Mouse (Mus musculus) kidney, adult 18-20 months (tissue): ENCODE data around the gene BC017158.
A peak's percentile ranks its signal among the peaks of the same experiment; 100 is the strongest.

Experiments used
- DNase-seq: peaks from one replicate; pipeline ENCODE4 v3.0.0; 2021

Gene BC017158

GRCm38 (mm10) chr7:128307851-128308250 lies 9.9 kb upstream of the BC017158 start:
- DNase-seq = no peak

GRCm38 (mm10) chr7:128304907-128305306 lies 6.9 kb upstream of the BC017158 start:
- peak; percentile 23 for DNase-seq

- DNase-seq = no peak
Measured at GRCm38 (mm10) chr7:128304198-128304597, 6.2 kb upstream of the BC017158 start.

GRCm38 (mm10) chr7:128302151-128302550 lies 4.2 kb upstream of the BC017158 start:
- no peak for DNase-seq

- no peak for DNase-seq
Measured at GRCm38 (mm10) chr7:128300952-128301351, 3.0 kb upstream of the BC017158 start.

GRCm38 (mm10) chr7:128298481-128299342 lies 742 bp upstream of the BC017158 start:
- DNase-seq = no peak

- DNase-seq = no peak
Measured at GRCm38 (mm10) chr7:128297291-128297616, 716 bp downstream of the BC017158 start.

- no peak for DNase-seq
Measured at GRCm38 (mm10) chr7:128296514-128296913, 1.5 kb downstream of the BC017158 start.

- DNase-seq = no peak
Measured at GRCm38 (mm10) chr7:128294785-128295184, 3.2 kb downstream of the BC017158 start.

GRCm38 (mm10) chr7:128288923-128289544 lies 8.9 kb downstream of the BC017158 start:
- DNase-seq = no peak

GRCm38 (mm10) chr7:128285060-128285459 lies 12.9 kb downstream of the BC017158 start:
- no peak for DNase-seq

GRCm38 (mm10) chr7:128284047-128284446 lies 13.9 kb downstream of the BC017158 start:
- DNase-seq = no peak

GRCm38 (mm10) chr7:128282532-128283244 lies 15.3 kb downstream of the BC017158 start:
- no peak for DNase-seq

- no peak for DNase-seq
Measured at GRCm38 (mm10) chr7:128281765-128282164, 16.2 kb downstream of the BC017158 start.

- DNase-seq = no peak
Measured at GRCm38 (mm10) chr7:128279750-128280149, 18.2 kb downstream of the BC017158 start.

- no peak for DNase-seq
Measured at GRCm38 (mm10) chr7:128276051-128276450, 21.9 kb downstream of the BC017158 start.

GRCm38 (mm10) chr7:128271496-128271895 lies 26.5 kb downstream of the BC017158 start:
- no peak for DNase-seq

GRCm38 (mm10) chr7:128270431-128270850 lies 27.5 kb downstream of the BC017158 start:
- DNase-seq = no peak

GRCm38 (mm10) chr7:128267813-128268212 lies 30.2 kb downstream of the BC017158 start:
- DNase-seq = no peak

GRCm38 (mm10) chr7:128267391-128267790 lies 30.6 kb downstream of the BC017158 start:
- peak; percentile 35 for DNase-seq

GRCm38 (mm10) chr7:128266056-128266455 lies 31.9 kb downstream of the BC017158 start:
- no peak for DNase-seq

- DNase-seq = no peak
Measured at GRCm38 (mm10) chr7:128265411-128265810, 32.6 kb downstream of the BC017158 start, which contains the start of gene Slc5a2. Gene Slc5a2, plus strand, starts transcription at chr7:128265657.

- DNase-seq = no peak
Measured at GRCm38 (mm10) chr7:128256783-128257334, 41.1 kb downstream of the BC017158 start.
